Mouse (Mus musculus) intestine, postnatal 0 days (tissue): Measurements from ENCODE around the gene Prdm12. TPM values are rescaled to one million over a fixed set of nuclear protein-coding genes. Genes with fewer than 3 reads are reported as not detected.
"Not testable (repeated sequence)": the region's sequence is repeated elsewhere in the genome, so short reads cannot be mapped to it uniquely, and the experiment has no call there.

Source experiments
- ATAC-seq: fragments of 200-750 bp; cut with Nextera tagmentation; 2 replicates; pipeline ENCODE4 v1.8.0; 2017; ENCODE audit warnings: mild to moderate bottlenecking, moderate TSS enrichment, moderate library complexity
- H3K27ac ChIP-seq: fragments of 300-500 bp; sonication (generic); 2 replicates; pipeline ENCODE4 v1.5.1; 2014; ENCODE audit warnings: mild to moderate bottlenecking, low read depth, low read length, moderate library complexity
- H3K27me3 ChIP-seq: fragments of 300-500 bp; sonication (generic); replicated peaks from 2 replicates; pipeline ENCODE4 v1.6.1; 2014; ENCODE audit warnings: low read length, mixed read lengths; ENCODE audit not compliant: control insufficient read depth, insufficient read depth
- H3K36me3 ChIP-seq: fragments of 300-500 bp; sonication (generic); 2 replicates; pipeline ENCODE4 v1.6.1; 2014; ENCODE audit warnings: mild to moderate bottlenecking, moderate library complexity; ENCODE audit not compliant: control insufficient read depth, insufficient read depth
- H3K4me1 ChIP-seq: fragments of 300-500 bp; sonication (generic); replicated peaks from 2 replicates; pipeline ENCODE4 v1.6.1; 2014; ENCODE audit warnings: antibody characterized with exemption, low read length, mixed read lengths; ENCODE audit not compliant: control insufficient read depth, insufficient read depth
- H3K4me2 ChIP-seq: fragments of 300-500 bp; sonication (generic); replicated peaks from 2 replicates; pipeline ENCODE4 v1.6.1; 2014; ENCODE audit warnings: low read depth, mild to moderate bottlenecking, moderate library complexity
- H3K4me3 ChIP-seq: fragments of 300-500 bp; sonication (generic); 2 replicates; pipeline ENCODE4 v1.5.1; 2014; ENCODE audit warnings: low read depth, low read length
- H3K9ac ChIP-seq: fragments of 300-500 bp; sonication (generic); 2 replicates; pipeline ENCODE4 v1.6.1; 2014; ENCODE audit warnings: mild to moderate bottlenecking, low read depth, low read length
- H3K9me3 ChIP-seq: fragments of 300-500 bp; sonication (generic); 2 replicates; pipeline ENCODE4 v1.6.1; 2016; ENCODE audit warnings: mixed run types; ENCODE audit not compliant: control insufficient read depth
- CTCF ChIP-seq: sonication (generic); IDR thresholded peaks from 2 replicates; pipeline ENCODE4 v1.5.1; 2016; ENCODE audit warnings: low read depth, mild to moderate bottlenecking, control low read depth, antibody characterized with exemption, moderate library complexity
- WGBS: fragments of 180-500 bp; shearing (Covaris S2); extraction: QIAGEN DNeasy Blood & Tissue Kit; methylation state at CpG from one replicate; pipeline ENCODE4 v1.1.7; 2014; 5-methylcytosine and 5-hydroxymethylcytosine counted together
- polyA plus RNA-seq: library from polyadenylated mRNA; unstranded; fragments of >200 nt; fragmentation: Nextera tagmentation; extraction: Ambion mirVana; gene quantifications from 2 replicates; pipeline ENCODE4 v1.2.1, GENCODE M21; 2015

Prdm12 gene
- polyA plus RNA-seq, 1 experiment from 2014 or later, result not detected

DNA sequence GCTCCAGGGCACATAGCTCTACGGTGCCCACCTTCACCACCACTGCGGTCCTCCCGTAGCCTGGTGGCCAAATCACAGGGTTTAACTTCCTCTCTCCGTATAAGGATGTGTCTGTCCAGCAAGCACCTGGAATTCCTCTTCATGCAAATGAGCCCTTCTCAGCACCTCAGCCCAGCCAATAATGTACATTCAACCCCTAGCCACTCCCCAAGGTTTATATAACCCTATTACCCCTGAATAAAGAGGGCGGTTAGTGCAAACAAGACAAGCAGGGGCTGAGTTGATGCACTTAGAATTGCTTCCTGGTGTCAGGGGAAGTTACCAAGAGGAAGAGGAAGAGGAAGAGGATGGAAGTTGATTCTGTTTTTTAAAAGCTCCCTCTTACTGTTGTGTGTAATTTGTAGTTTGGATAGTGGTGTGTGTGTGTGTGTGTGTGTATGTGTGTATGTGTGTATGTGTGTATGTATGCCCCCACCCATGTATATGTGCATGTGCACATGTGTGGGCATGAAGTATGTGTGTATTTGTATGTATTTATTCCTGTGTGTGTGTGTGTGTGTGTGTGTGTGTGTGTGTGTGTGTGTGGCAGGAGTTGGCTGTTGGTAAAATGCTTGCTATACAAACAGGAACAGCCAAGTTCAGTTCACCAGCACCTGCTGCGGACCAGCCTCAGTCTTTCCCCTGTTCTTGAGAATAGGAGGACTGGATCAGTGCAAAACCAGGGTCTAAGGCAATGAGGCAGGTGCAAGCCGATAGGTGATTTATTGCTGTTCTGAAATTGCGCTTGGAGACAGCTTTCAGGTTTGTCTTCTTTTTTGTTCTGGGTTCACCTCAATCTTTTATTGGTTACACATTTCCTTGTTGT lies 23.3 kb downstream of the Prdm12 start:
- Histone ChIP-seq H3K9me3 (no peaks in the 10 kb centered on the region), H3K4me3 (no peak overlapping the region), H3K36me3 (no peaks in the 10 kb centered on the region), H3K4me1 (no peaks in the 10 kb centered on the region), H3K27me3 (no peaks in the 10 kb centered on the region), H3K27ac (no peak overlapping the region), H3K4me2 (no peak overlapping the region), H3K9ac (no peak overlapping the region)
- 27% methylated on average over 8 of the region's 8 CpGs for WGBS
- TF ChIP-seq CTCF, result no peak
- peak; percentile 89 for ATAC-seq

DNA sequence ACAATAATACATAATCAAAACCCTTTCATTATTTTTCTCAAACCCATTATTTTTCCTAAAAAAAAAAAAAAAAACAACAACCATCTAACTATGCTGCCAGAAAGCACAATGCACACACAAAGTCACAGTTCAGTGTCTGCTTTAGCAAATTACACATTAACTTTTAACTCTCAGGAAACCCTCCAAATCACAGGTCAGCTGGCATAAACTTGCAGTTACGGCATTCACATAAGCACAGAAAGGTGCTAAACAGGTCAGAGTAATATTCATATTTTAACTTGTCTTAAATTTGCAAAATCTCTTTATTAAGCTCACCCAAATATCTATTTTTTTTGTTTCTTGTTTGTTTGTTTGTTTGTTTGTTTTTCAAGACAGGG lies 24.0 kb downstream of the Prdm12 start:
- Histone ChIP-seq H3K27me3 (no peaks in the 10 kb centered on the region), H3K9ac (no peak overlapping the region), H3K4me3 (no peak overlapping the region), H3K36me3 (no peaks in the 10 kb centered on the region), H3K4me1 (no peaks in the 10 kb centered on the region), H3K27ac (no peak overlapping the region), H3K9me3 (no peaks in the 10 kb centered on the region), H3K4me2 (no peak overlapping the region)
- TF ChIP-seq CTCF, result no peak
- ATAC-seq, result no peak
- 45% methylated on average over 1 of the region's 1 CpGs for WGBS

DNA sequence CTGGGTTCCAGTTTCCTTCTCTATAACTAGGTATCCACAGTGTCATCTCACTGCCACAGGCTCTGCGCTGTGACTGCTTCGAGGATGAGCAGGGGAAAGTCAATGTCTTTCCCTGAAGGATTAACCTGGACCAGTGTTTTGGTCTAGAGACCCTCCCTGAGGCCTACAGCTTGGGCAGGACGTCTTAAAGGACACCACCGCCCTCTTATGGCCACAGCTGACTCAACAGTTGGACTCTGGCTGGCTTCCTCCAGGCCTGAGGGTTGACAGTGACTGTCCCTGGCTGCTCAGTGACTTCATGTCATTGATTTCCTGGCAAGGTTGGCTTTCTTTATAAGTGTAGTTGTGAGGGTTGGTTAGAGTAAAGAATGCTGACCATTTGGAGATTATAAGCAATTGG lies 27.5 kb downstream of the Prdm12 start:
- no peak for ATAC-seq
- Histone ChIP-seq H3K4me3 (no peak overlapping the region), H3K9ac (no peak overlapping the region), H3K9me3 (no peaks in the 10 kb centered on the region), H3K36me3 (peaks cover 4% of the 10 kb centered on the region; the same call in 1 of the 2 replicates), H3K4me2 (no peak overlapping the region), H3K27me3 (no peaks in the 10 kb centered on the region), H3K4me1 (no peaks in the 10 kb centered on the region), H3K27ac (no peak overlapping the region)
- peak; percentile 76 for TF ChIP-seq CTCF
- 25% methylated on average over 4 of the region's 4 CpGs for WGBS

DNA sequence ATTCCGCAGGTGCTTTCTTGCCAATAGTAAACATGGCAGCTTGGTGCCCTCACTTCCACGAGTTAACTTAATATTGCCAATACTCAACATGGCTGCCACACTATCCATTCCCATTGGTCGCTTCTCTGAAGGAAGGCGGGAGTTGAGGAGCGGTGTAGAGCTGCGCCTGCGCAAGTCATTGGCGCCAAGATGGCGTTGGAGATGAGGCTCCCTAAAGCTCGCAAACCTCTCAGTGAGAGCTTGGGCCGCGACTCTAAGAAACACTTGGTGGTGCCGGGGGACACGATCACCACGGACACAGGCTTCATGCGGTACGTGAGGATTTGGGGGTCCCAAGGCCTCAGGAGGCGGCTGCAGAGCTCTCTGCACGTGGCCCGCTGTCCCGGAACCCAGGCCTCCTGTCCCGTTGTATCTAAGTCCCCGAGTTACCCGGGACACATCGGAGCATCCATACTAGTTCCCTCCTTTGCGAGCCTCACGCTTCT lies 30.8 kb downstream of the Prdm12 start, which contains the start of gene Exosc2:
Gene Exosc2 (plus strand): TSS at position 165 of the 485 bp plus-strand sequence.
- peak within 1 kb of the TSS; percentile 68 for H3K4me3 ChIP-seq
- H3K9me3 ChIP-seq, result no peaks in the 10 kb centered on the region
- peak within 1 kb of the TSS; percentile 37; the same call in 1 of the 2 replicates for H3K27ac ChIP-seq
- TF ChIP-seq CTCF, result no peak
- under 1% methylated on average over 27 of the region's 27 CpGs for WGBS
- no peaks in the 10 kb centered on the region for H3K4me1 ChIP-seq
- peaks cover 32% of the 10 kb centered on the region for H3K36me3 ChIP-seq
- H3K27me3 ChIP-seq, result no peaks in the 10 kb centered on the region
- H3K9ac ChIP-seq, result peak within 1 kb of the TSS; percentile 49
- peak within 1 kb of the TSS; percentile 77 for H3K4me2 ChIP-seq
- ATAC-seq, result peak; percentile 95

DNA sequence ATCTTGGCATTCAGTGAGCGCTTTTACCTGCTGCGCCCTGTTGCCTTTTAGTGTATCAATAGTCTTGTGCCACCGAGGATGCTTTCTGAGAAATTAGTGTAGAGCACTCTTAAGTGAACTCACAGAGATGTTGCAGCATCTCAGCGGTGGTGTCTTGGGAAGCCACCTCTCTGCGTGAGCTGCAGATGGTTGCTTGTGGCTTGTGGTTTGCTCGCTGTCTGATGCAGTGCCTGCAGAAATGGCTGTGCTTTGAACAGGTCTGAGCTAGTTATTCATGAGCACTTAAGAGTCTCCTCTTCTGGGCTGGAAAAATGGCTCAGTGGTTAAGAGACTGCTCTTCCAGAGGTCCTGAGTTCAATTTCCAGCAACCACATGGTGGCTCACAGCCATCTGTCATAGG lies 38.8 kb downstream of the Prdm12 start:
- no peak overlapping the region for H3K4me2 ChIP-seq
- 96% methylated on average over 6 of the region's 6 CpGs for WGBS
- H3K4me1 ChIP-seq, result no peaks in the 10 kb centered on the region
- no peak overlapping the region for H3K9ac ChIP-seq
- no peak for ATAC-seq
- no peak overlapping the region for H3K4me3 ChIP-seq
- no peaks in the 10 kb centered on the region for H3K27me3 ChIP-seq
- no peak overlapping the region for H3K27ac ChIP-seq
- peaks cover 62% of the 10 kb centered on the region for H3K36me3 ChIP-seq
- no peak; the same call in 1 of the 2 replicates for TF ChIP-seq CTCF
- no peaks in the 10 kb centered on the region for H3K9me3 ChIP-seq

DNA sequence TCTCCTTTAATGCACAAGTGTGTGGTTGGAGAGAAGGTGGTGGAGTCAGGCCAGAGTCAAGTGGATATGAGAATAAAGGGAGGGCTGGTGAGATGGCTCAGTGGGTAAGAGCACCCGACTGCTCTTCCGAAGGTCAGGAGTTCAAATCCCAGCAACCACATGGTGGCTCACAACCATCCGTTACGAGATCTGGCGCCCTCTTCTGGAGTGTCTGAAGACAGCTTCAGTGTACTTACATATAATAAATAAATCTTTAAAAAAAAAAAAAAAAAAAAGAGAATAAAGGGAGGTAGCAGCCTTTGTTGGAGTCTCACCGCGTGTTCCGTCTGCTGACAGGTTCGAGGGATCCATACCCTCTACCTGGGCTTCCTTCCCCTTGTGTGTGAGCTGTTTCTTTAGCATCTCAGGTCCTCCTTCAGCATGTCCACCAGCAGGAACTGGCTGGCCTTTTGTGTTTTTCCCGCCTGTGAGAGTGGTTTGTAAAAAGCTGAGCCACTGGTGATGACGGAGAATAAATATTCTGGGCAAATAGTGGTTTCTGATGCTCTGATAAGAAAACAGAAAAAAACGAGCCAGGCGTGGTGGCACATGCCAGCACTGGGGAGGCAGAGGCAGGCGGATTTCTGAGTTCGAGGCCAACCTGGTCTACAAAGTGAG lies 41.3 kb downstream of the Prdm12 start:
- WGBS, result 83% methylated on average over 15 of the region's 15 CpGs
- H3K4me1 ChIP-seq, H3K27ac ChIP-seq, H3K4me2 ChIP-seq, ATAC-seq, H3K9me3 ChIP-seq, H3K27me3 ChIP-seq, H3K9ac ChIP-seq, H3K4me3 ChIP-seq: not testable (repeated sequence)
- peaks cover 38% of the 10 kb centered on the region for H3K36me3 ChIP-seq
- peak; percentile 44 for TF ChIP-seq CTCF
